Mouse (Mus musculus) thymus, postnatal 36 days (tissue): ENCODE results near the gene Vps53.
"Not testable (repeated sequence)": the region's sequence is repeated elsewhere in the genome, so short reads cannot be mapped to it uniquely, and the experiment has no call there.

Experiments used
- DNase-seq, 2 experiments: peaks; one replicate each; pipeline ENCODE4 v3.0.0; 2022; ENCODE audit warnings: mixed read lengths in 2 of 2

Gene Vps53

DNA sequence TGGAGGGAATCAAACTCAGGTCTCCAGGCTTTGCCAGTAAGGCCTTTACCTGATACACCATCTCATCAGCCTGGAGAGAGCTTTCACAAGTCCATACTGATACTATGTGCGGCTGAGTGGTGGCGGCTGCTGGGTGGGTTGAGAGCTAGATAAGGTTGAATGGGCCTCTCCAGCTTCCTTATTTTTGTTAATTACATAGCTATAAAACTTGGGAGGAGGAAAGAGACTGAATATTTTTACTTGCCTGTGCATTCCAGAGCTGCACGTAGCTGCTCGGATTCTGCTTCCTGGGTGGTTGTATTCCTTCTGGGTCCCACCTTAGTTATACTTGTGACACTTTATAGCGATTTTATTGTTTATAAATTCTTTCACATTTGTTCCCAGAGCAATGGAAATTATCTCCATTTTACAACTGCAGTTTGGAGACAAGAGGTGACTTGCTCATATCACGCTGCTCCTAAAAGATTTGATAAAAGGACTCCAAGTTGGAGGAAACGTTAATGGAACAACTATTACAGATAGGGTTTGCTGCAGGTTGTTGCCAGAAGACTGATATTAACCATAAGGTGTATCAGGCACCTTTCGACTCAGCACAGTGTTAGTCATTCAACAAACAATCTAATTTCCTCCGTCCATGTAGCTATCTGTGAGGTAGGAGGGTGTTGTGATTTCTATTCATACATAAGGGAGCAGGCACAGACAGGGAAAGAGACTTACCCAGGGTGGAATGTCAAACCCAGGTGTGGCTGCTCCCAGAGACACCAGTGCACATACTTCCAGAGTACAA, 168.4 kb downstream of the Vps53 start:
- DNase-seq, result no peak

GRCm38 (mm10) chr11:76009101-76009500, 170.3 kb downstream of the Vps53 start:
- no peak for DNase-seq

GRCm38 (mm10) chr11:76008162-76008561, 171.3 kb downstream of the Vps53 start:
- DNase-seq, result no peak

DNA sequence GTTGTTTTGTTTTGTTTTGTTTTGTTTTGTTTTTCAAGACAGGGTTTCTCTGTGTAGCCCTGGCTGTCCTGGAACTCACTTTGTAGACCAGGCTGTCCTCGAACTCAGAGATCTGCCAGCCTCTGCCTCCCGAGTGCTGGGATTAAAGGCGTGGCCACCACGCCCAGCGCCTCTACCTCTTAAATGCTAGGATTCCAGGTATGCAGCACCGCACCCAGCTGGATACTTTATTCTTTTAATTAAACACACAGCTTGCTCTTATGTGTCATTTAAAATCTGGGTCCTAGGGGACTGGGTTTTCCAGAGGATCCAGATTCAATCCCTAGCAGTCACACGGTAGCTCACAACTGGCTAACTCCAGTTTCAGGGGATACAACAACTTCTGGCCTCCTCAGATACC, 175.2 kb downstream of the Vps53 start:
- not testable (repeated sequence) for DNase-seq

- DNase-seq, result no peak
Observed at GRCm38 (mm10) chr11:76001237-76001878, 178.1 kb downstream of the Vps53 start.

DNA sequence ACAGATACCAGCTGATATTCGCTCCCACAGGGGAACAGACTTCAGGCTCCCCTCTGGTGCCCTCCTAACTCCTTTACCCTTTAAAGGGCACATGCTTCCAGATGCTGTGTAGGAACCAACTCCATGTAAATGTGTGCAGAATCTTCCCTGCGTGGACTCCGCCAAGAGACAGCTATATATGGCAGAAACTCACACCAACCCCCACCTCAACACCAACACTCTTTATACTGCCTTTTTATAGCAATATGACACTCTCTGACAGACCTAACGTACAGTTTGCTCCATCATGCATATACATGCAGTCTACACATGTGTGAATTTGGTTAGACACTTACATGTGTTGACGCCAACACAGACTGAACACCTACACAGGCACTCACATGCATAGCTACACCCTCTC, 178.7 kb downstream of the Vps53 start:
- no peak for DNase-seq

GRCm38 (mm10) chr11:75999440-76000155, 179.8 kb downstream of the Vps53 start, which contains the start of gene 1700016K19Rik:
Gene 1700016K19Rik, plus strand, starts transcription at chr11:75999912.
- peak; percentile 86 to 88 for DNase-seq
